Mouse (Mus musculus): ENCODE data around the gene Sema3f. TPM values are rescaled to one million over a fixed set of nuclear protein-coding genes. Genes with fewer than 3 reads are reported as not detected.

Sema3f gene
- polyA plus RNA-seq, 1 experiment from 2014 or later = 14.9 TPM

DNA sequence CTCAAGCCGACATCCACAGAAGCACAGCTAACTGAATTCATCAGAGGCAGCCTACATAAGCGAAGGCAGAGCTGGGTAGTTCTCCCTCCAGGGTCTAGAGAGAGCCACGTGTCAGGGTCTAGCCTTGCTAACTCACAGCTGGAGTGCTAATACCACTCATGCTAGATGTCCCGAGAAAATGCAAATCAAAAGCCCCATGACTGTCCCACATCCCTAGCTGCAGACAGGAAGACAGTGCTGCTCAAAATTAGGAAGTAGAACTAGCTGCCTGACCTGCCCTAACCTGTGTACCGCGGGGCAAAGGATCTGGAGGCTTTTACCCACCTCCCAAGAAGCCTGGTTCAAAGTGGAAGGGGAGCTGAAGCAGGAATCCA lies 14.2 kb downstream of the Sema3f start:
- peaks cover 53% of the 10 kb centered on the region for H3K4me1 ChIP-seq (replicated peaks; ENCODE audit: control insufficient read depth, insufficient read depth, low read length)
- H3K4me3 ChIP-seq (replicated peaks; ENCODE audit: low read length) = no peak overlapping the region
- H3K9ac ChIP-seq (replicated peaks; ENCODE audit: low read depth, low read length) = no peak overlapping the region
- H3K4me2 ChIP-seq (ENCODE audit: low read length) = no peak overlapping the region
- no peak for ATAC-seq
- H3K36me3 ChIP-seq (ENCODE audit: control insufficient read depth, insufficient read depth) = peaks cover 5% of the 10 kb centered on the region; the same call in 1 of the 2 replicates
- no peak overlapping the region for H3K27ac ChIP-seq (ENCODE audit: low read length)
- WGBS = 44% methylated on average over 6 of the region's 6 CpGs
- no peaks in the 10 kb centered on the region for H3K27me3 ChIP-seq (replicated peaks; ENCODE audit: control insufficient read depth, insufficient read depth, low read length)
- no peaks in the 10 kb centered on the region for H3K9me3 ChIP-seq (ENCODE audit: control insufficient read depth, low read length)

DNA sequence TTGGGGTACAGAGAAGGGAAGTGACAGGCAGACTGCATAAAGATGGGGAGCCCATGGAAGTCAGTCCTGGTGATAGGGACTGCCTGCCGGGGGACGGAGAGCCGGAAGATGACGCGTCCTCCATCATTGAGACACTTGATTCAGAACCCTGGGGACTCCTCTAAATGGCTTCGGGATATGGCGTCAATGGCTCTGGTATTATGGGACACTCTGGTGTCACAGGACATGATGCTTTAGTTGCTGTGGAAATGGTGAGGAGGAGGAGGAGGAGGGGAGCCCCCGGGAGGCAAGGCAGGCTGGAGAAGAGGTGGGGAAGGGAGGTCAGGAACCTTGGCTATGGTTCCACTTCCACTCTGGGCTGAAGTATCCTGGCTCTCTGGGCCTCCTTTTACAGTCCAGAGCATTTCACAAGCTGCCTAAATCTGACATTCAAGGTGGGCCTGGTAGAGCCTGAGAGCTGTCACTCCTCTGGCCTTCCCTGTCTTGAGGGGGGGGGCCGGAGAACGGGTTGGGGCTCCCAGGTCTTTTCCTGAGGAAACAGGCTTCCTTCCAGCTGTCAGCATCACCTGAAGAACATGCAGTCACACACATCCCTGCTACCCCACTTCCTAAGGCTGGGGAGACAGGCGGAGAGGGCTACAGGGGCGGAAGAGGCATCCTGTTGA lies 14.7 kb downstream of the Sema3f start:
- H3K36me3 ChIP-seq (ENCODE audit: control insufficient read depth, insufficient read depth) = peaks cover 5% of the 10 kb centered on the region; the same call in 1 of the 2 replicates
- WGBS = 89% methylated on average over 12 of the region's 12 CpGs
- H3K9me3 ChIP-seq (ENCODE audit: control insufficient read depth, low read length) = no peaks in the 10 kb centered on the region
- ATAC-seq = no peak
- H3K4me2 ChIP-seq (ENCODE audit: low read length) = no peak overlapping the region
- peaks cover 48% of the 10 kb centered on the region for H3K4me1 ChIP-seq (replicated peaks; ENCODE audit: control insufficient read depth, insufficient read depth, low read length)
- H3K27ac ChIP-seq (ENCODE audit: low read length) = no peak overlapping the region
- H3K4me3 ChIP-seq (replicated peaks; ENCODE audit: low read length) = no peak overlapping the region
- no peaks in the 10 kb centered on the region for H3K27me3 ChIP-seq (replicated peaks; ENCODE audit: control insufficient read depth, insufficient read depth, low read length)
- H3K9ac ChIP-seq (replicated peaks; ENCODE audit: low read depth, low read length) = no peak overlapping the region

DNA sequence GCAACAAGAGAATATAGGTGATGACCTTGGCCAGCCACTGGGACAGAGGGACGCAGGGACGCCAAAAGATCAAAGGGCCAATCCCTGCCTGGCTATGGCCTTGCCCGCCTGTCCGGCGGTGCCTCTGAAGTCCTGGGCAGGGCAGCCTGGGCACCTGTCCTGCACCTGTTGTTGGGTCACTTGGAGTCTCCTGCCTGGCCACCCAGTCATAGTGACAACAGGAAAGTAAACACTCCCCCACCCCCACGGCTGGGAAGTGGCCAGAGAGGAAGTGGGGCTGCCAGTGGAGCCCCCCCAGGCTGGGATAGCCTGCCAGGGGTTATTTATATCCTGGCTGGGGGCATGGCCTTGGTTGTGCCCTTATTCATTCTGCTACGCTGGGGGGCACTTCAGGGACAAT lies 15.6 kb downstream of the Sema3f start:
- H3K4me1 ChIP-seq (replicated peaks; ENCODE audit: control insufficient read depth, insufficient read depth, low read length) = peaks cover 39% of the 10 kb centered on the region
- no peak overlapping the region for H3K27ac ChIP-seq (ENCODE audit: low read length)
- H3K4me2 ChIP-seq (ENCODE audit: low read length) = no peak overlapping the region
- no peak overlapping the region for H3K9ac ChIP-seq (replicated peaks; ENCODE audit: low read depth, low read length)
- H3K4me3 ChIP-seq (replicated peaks; ENCODE audit: low read length) = no peak overlapping the region
- peaks cover 5% of the 10 kb centered on the region; the same call in 1 of the 2 replicates for H3K36me3 ChIP-seq (ENCODE audit: control insufficient read depth, insufficient read depth)
- no peak for ATAC-seq
- WGBS = 78% methylated on average over 7 of the region's 7 CpGs
- H3K27me3 ChIP-seq (replicated peaks; ENCODE audit: control insufficient read depth, insufficient read depth, low read length) = no peaks in the 10 kb centered on the region
- H3K9me3 ChIP-seq (ENCODE audit: control insufficient read depth, low read length) = no peaks in the 10 kb centered on the region

DNA sequence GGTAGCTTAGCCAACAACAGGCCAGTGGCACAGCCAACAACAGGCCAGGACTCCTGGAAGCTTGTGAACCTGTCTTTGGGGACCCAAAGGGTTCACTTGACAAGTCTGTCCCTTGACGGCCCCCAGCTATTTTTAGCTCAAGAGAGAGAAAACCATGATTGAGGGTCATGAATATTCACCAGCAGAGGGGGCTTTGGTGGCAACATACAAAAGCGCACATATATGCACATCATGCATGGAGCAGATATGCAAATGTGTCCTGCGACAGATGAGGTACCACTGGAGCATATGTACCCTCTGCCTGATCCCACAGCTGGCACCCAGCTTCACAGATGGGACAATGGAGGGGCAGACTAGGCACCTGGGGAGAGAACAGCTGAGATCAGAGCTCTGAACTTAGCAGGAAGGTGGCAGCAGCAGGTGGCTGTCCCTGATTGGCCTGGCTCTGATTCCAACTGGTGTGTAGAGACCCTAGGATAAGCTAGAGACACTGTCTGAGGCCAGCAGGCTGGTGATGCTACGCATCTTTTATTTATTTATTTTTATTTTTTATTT lies 16.8 kb downstream of the Sema3f start:
- Histone ChIP-seq H3K27ac (ENCODE audit: low read length) (no peak overlapping the region), H3K27me3 (replicated peaks; ENCODE audit: control insufficient read depth, insufficient read depth, low read length) (no peaks in the 10 kb centered on the region), H3K36me3 (ENCODE audit: control insufficient read depth, insufficient read depth) (peaks cover 8% of the 10 kb centered on the region; the same call in 1 of the 2 replicates), H3K4me2 (ENCODE audit: low read length) (no peak overlapping the region), H3K4me3 (replicated peaks; ENCODE audit: low read length) (no peak overlapping the region), H3K9me3 (ENCODE audit: control insufficient read depth, low read length) (no peaks in the 10 kb centered on the region), H3K9ac (replicated peaks; ENCODE audit: low read depth, low read length) (no peak overlapping the region), H3K4me1 (replicated peaks; ENCODE audit: control insufficient read depth, insufficient read depth, low read length) (peaks cover 27% of the 10 kb centered on the region)
- no peak for ATAC-seq
- WGBS = 49% methylated on average over 4 of the region's 4 CpGs

DNA sequence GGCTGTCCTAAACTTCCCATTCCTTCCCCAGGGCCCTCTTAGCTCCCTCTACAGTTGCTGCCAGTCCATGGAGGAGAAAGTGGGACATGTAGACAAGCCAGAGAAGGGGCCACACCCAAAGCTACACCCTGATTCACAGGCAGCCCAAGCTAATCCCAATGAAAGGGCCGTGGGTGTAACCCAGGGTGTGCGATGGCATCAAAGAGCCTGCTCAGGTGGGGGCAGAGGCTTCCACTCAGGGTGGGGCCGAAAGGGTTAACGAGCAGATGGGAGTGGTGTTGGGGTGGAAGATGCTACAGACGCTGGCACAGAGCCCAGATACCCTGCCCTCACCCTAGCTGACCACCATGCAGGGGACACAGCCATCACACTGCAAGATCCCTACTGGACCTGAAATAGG lies 17.5 kb downstream of the Sema3f start:
- Histone ChIP-seq H3K27ac (ENCODE audit: low read length) (no peak overlapping the region), H3K27me3 (replicated peaks; ENCODE audit: control insufficient read depth, insufficient read depth, low read length) (no peaks in the 10 kb centered on the region), H3K9me3 (ENCODE audit: control insufficient read depth, low read length) (no peaks in the 10 kb centered on the region), H3K36me3 (ENCODE audit: control insufficient read depth, insufficient read depth) (peaks cover 8% of the 10 kb centered on the region; the same call in 1 of the 2 replicates), H3K9ac (replicated peaks; ENCODE audit: low read depth, low read length) (no peak overlapping the region), H3K4me3 (replicated peaks; ENCODE audit: low read length) (no peak overlapping the region), H3K4me1 (replicated peaks; ENCODE audit: control insufficient read depth, insufficient read depth, low read length) (peaks cover 20% of the 10 kb centered on the region), H3K4me2 (ENCODE audit: low read length) (no peak overlapping the region)
- 60% methylated on average over 5 of the region's 5 CpGs for WGBS
- no peak for ATAC-seq

DNA sequence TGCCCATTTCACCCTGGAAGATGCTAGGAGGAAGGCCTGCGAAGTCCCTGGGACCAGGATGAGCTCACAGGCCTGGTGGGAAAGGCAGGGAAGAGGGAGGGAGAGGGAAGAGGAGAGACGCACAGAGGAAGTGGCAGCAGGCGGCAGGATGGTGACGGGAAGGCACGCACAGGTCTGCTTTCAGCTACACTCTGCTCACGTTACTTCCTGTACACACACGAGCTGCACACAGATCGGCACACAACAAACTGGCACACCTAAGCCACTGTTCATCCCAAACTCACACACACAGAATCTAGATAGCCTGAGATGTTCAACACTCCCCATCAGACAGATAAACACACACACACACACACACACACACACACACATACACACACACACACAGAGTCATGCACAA lies 19.9 kb downstream of the Sema3f start:
- Histone ChIP-seq H3K4me2 (ENCODE audit: low read length) (no peak overlapping the region), H3K4me1 (replicated peaks; ENCODE audit: control insufficient read depth, insufficient read depth, low read length) (peaks cover 8% of the 10 kb centered on the region), H3K9ac (replicated peaks; ENCODE audit: low read depth, low read length) (no peak overlapping the region), H3K27me3 (replicated peaks; ENCODE audit: control insufficient read depth, insufficient read depth, low read length) (no peaks in the 10 kb centered on the region), H3K4me3 (replicated peaks; ENCODE audit: low read length) (no peak overlapping the region), H3K9me3 (ENCODE audit: control insufficient read depth, low read length) (no peaks in the 10 kb centered on the region), H3K27ac (ENCODE audit: low read length) (no peak overlapping the region), H3K36me3 (ENCODE audit: control insufficient read depth, insufficient read depth) (peaks cover 8% of the 10 kb centered on the region; the same call in 1 of the 2 replicates)
- ATAC-seq = no peak
- 82% methylated on average over 8 of the region's 8 CpGs for WGBS

DNA sequence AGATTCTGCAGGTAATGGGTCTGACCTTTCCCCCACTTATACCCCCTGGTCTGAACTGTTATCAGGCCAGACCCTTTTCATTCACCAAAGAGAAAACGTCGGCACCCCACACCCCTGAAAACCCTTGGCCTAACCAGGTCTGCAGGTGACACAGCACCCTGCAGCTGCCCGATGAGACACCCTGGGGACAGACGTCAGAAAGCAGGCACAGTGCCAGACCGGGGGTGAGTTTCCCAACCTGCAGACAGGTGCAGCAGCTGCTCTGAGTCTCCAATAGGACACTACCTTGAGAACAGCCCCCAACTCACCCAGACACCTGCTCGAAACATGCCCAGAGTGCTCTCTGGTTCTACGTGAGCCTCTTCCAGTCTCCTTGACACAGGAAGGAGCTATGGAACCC lies 21.3 kb downstream of the Sema3f start:
- WGBS = 78% methylated on average over 7 of the region's 7 CpGs
- Histone ChIP-seq H3K27me3 (replicated peaks; ENCODE audit: control insufficient read depth, insufficient read depth, low read length) (no peaks in the 10 kb centered on the region), H3K27ac (ENCODE audit: low read length) (no peak overlapping the region), H3K36me3 (ENCODE audit: control insufficient read depth, insufficient read depth) (peaks cover 13% of the 10 kb centered on the region; the same call in 1 of the 2 replicates), H3K4me3 (replicated peaks; ENCODE audit: low read length) (no peak overlapping the region), H3K4me1 (replicated peaks; ENCODE audit: control insufficient read depth, insufficient read depth, low read length) (peaks cover 8% of the 10 kb centered on the region), H3K4me2 (ENCODE audit: low read length) (no peak overlapping the region), H3K9me3 (ENCODE audit: control insufficient read depth, low read length) (no peaks in the 10 kb centered on the region), H3K9ac (replicated peaks; ENCODE audit: low read depth, low read length) (no peak overlapping the region)
- ATAC-seq = no peak

DNA sequence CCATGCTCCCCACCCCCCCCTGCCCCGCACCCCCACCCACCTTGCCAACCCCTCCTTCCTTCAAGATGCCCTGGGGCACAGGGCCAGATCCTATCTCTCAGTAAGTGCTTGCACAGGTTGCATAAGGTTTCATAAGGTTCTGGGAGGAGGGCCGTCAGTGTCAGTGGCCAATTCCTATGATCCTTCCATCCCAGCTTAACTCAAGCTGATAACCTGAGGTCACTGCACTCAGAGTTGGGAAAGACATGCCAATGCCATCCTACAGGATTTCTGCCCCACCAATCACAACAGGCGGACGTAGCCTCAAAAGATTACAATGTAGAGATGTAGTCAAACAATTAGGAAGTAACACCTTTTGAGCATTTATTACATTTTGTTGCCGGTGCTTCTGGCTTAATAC lies 21.9 kb downstream of the Sema3f start:
- no peak overlapping the region for H3K9ac ChIP-seq (replicated peaks; ENCODE audit: low read depth, low read length)
- no peak overlapping the region for H3K27ac ChIP-seq (ENCODE audit: low read length)
- H3K4me2 ChIP-seq (ENCODE audit: low read length) = no peak overlapping the region
- no peaks in the 10 kb centered on the region for H3K27me3 ChIP-seq (replicated peaks; ENCODE audit: control insufficient read depth, insufficient read depth, low read length)
- ATAC-seq = no peak
- H3K9me3 ChIP-seq (ENCODE audit: control insufficient read depth, low read length) = no peaks in the 10 kb centered on the region
- H3K4me1 ChIP-seq (replicated peaks; ENCODE audit: control insufficient read depth, insufficient read depth, low read length) = peaks cover 4% of the 10 kb centered on the region
- peaks cover 13% of the 10 kb centered on the region; the same call in 1 of the 2 replicates for H3K36me3 ChIP-seq (ENCODE audit: control insufficient read depth, insufficient read depth)
- H3K4me3 ChIP-seq (replicated peaks; ENCODE audit: low read length) = no peak overlapping the region
- 93% methylated on average over 5 of the region's 5 CpGs for WGBS

DNA sequence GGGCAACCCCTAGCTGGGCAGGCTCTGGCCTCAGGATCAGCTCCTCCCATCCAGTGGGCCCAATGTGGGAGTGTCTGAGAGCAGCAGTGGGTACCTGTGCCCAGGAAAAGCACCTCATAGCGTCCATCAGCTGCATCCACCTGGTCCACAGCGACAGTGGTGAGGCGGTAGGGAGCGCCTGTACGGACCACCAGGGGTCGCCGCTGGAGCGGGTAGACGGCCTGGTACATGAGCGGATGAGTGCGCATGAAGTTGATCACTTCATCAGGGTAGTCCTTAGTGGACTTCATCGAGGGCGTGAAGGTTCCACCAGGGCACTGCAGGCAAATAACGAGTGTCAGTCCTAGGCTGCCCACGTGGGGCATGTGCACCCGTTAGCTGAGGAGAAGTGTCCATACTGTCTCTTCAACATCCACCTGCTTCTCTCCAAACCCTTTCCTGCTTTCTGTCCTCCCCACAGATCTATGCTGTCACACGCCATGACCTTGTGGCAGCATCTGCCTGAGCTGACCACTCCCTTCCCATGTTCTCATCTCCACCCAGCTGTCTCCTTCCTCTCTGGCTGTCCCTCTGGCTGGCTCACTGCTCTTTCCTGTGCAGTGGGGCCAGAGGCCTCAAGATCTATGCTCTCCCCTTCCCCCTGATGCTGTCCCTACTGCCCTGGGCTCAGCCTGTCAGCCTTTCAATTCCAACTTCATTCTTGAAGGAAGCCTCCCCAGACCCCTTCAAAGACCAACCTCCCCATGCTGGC lies 24.9 kb downstream of the Sema3f start:
- Histone ChIP-seq H3K9ac (replicated peaks; ENCODE audit: low read depth, low read length) (no peak overlapping the region), H3K4me3 (replicated peaks; ENCODE audit: low read length) (no peak overlapping the region), H3K4me2 (ENCODE audit: low read length) (no peak overlapping the region), H3K36me3 (ENCODE audit: control insufficient read depth, insufficient read depth) (peaks cover 11% of the 10 kb centered on the region), H3K9me3 (ENCODE audit: control insufficient read depth, low read length) (no peaks in the 10 kb centered on the region), H3K4me1 (replicated peaks; ENCODE audit: control insufficient read depth, insufficient read depth, low read length) (no peaks in the 10 kb centered on the region), H3K27ac (ENCODE audit: low read length) (no peak overlapping the region), H3K27me3 (replicated peaks; ENCODE audit: control insufficient read depth, insufficient read depth, low read length) (no peaks in the 10 kb centered on the region)
- peak; percentile 79 for ATAC-seq
- WGBS = 40% methylated on average over 17 of the region's 17 CpGs
